Mouse (Mus musculus) cerebellum, postnatal 14 days (tissue): ENCODE measurements around the gene Fgg.

Source experiments
- DNase-seq, 2 experiments: peaks; one replicate each; pipeline ENCODE4 v3.0.0; 2021; ENCODE audit warnings: mixed read lengths in 2 of 2

Fgg gene

DNA sequence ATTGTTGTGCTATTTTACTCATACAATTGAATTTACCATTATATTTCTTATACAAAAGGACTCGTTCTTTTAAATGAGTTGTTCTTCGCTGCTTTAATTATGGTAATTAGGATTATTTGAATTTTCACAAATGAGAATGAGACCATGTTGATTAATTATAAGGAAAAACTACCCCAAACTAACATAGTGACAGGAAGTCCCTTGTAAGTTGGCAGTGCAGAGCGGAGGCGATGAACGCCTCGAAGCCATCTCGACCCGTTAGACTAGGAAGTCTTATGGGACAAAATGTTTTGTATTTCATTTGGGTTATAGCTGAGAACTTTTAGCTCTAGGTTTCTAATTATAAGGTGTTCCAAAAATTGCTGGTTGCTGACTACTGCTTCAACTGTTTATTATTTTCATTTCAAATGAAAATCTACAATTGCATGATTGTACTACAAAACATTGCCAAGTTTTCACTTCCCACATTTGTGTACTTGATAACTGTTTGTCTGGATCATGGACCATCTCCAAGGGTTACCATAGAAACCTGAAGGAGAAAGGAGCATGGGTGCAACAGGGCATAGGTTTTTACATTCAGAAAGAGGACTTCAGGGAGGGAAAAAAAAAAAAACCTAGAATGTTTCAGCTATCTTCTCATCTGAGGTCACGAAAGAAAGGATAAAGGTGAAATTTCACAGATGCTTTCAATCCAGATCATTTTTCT, 20.2 kb downstream of the Fgg start:
- no peak for DNase-seq

DNA sequence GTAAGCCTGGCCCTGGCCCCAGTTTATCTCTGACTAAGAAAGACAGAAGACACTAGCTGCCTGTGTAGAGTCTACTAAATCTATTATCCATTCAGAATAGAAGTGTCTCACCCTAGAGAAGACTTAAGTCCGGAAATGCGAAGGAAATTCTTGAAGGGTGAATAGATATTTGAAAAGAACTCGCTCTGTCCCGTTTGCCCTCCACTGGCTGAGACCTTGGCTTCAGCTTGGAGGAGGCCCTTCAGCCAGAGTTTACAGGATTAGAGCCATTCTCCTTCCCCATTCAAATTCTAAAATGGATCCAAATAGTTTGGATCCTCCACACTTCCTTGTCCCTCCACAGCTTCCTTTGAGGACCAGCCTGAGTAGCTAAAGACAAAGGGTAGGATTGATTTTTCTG, 22.8 kb downstream of the Fgg start:
- no peak for DNase-seq

DNA sequence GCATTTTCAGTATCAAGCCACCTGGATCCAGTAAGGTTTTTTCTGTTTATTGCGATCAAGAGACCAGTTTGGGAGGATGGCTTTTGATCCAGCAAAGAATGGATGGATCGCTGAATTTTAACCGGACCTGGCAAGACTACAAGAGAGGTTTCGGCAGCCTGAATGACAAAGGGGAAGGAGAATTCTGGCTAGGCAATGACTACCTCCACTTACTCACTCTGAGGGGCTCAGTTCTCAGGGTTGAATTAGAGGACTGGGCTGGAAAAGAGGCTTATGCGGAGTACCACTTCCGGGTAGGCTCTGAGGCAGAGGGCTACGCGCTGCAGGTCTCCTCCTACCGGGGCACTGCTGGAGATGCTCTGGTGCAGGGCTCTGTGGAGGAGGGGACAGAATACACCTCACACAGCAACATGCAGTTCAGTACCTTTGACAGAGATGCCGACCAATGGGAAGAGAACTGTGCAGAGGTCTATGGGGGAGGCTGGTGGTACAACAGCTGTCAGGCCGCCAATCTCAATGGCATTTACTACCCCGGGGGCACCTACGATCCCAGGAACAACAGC, 25.3 kb downstream of the Fgg start:
- DNase-seq, result peak; percentile 4 to 7

DNA sequence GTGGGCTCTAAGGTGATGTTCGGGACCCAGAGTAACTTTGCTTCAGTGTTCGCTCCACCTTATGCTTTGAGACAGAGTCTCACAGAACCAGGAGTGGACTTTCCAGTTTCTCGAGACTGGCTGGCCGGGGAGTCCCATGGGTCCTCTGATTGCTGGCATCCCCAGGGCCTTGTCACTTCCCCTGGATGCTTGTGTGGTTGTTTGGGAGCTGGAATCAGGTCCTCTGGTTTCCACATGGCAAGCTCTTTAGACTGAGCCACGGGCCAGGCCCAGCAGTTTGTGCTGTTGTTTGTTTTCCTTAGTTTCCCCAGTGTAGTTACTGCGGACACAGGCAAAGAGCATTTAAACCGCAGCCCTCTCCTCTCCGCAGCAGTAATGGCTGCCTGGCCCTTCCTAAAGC, 26.3 kb downstream of the Fgg start:
- no peak for DNase-seq

DNA sequence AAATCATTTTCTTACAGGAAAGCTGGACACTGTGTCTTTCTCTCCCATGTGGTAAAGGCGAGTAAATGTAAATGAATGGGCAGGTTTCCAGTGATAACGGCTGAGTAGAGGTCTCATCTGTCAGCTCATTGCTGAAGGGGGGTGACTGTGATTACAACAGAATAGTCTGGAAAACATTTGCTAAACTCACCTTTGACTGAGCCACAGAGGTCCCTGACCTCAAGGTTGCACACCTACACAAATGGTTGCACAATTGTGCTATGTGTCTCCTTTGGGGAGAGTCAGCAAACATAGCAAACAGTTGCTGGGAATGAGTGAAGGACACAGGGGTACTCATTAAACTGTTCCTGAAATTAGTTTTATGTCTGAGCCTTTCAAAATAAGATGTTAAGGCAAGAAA, 31.3 kb downstream of the Fgg start:
- DNase-seq, result no peak

DNA sequence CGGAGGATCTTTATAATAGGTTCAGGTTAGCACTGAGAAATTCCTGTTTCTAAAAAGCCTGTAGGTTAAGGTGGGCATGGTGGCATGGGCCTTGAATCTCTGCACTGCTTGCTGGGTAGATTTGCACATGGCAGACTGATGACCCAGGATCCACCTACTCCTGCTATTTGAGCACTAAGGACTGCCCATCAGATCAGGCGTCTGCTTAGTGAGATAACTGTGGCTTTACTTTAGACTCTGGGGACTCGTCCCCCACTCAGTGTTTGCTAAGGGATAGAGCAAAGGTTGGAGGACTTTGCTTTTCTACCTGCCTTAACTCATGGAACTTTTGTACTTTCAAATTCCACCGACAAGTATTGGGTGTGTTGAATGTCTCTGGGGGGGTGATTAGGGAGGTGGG, 32.1 kb downstream of the Fgg start:
- DNase-seq, result no peak

DNA sequence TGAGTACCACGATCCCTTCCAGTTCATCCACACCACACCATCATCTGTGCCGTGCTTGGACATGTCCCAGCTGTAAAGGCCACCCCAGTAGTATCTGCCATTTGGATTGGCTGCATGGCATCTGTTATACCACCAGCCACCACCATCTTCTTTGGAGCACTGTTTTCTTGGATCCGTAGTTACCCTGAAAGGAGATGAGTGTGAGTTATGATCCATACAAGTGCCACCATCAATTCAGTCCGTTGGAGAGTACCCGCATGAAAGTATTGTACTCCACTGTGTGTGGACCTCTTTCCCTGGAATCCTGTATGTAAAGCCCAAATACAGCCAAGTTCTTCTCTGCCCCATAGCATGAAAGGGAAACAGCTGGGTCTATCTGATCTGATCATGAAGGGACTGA, 34.9 kb downstream of the Fgg start:
- no peak for DNase-seq

DNA sequence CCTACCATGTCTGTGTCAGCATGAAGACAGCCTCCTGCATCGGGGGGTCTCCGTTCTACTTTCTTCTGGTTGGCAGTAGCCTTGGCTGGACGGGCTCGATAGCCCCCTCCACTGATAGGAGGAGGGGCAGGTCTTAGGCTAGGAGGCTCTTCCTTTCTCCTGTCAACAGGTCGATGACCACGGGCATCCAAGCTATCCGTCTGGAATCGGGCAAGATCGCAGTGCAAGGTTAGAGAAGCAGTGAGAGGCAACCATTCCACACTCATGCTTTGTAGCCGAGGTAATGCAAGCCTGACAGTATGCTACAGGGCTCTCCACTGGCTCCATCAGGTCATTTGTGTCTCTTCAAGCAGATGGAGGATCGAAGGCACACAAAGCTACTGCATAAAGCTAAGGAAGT, 39.1 kb downstream of the Fgg start:
- no peak for DNase-seq

DNA sequence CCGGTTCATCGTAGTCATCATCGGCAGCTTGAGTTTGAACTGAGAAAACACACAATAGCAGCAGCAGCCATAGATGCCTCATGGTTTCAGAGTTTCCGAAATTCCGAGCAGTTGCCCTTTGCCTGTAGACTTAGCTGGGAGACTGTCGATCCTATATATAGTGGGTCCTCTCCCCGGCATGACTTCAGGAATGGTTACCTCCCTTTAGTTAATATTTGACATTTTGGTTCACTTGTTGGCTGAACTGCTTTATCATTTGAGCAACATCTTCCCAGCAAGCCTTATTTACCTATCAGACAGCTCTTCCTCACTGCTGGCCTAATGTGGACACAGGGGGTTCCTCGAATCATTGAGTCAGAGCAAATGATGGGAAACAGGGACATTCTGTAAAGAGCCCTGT, 42.2 kb downstream of the Fgg start, which contains the start of gene Fgb:
Gene Fgb (minus strand): TSS at position 184 of the 400 bp plus-strand sequence.
- no peak for DNase-seq

DNA sequence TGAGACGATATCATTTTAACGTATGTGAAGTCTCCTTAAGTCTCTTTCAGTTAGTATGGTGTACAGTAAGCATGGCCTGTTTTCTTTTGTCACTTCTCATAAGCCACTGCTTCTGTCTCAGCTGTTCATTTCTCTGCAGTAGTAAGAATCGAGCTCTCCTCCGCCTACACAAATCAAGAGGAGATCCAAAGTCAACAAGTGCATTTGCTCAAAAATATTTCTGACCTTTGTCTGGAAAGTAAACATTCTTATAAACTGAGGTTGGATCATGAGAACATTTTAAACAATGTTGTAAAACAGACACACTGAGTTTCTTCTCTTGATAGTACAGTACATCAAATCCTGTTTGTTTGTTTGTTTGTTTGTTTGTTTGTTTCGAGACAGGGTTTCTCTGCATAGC, 43.1 kb downstream of the Fgg start:
- DNase-seq, result no peak

DNA sequence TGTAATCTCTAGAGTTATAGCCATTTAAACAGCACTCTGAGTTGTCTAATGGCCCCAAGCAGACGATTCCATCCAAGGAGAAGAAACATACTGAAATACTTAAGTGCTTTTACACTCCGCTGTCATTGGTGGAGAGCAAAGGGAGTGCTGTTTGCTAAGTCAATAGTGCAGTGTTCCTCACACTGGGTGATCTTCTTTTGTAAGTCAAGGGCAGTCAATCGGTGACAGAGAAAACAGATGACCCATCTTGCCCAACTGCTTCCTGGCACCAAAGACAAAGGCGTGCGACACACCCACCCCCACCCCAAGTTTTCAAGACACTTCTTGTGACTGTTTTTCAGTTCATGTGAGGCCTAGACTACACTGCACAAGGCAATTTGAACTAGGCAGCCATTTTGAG, 44.6 kb downstream of the Fgg start:
- DNase-seq, result no peak

DNA sequence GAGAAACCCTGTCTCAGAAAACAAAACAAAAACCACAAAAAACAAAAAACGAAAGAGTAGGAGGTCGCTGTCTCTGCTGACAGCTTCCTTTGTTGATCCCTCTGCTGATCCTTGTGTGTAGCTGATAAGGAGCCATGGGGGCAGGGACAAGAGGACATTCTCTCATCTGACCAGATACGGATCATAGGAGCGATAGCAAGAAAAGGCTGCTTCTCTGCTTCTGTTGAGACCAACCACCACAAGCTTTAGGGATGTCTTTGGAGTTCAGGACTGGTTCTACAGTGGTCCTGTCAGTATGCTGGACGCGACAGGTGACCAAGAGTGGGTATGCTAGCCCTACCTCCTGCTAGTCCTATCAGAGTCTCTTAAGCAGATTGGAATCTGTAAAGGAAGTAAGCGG, 45.6 kb downstream of the Fgg start:
- DNase-seq, result peak in 1 of 2 experiments; percentile 7

DNA sequence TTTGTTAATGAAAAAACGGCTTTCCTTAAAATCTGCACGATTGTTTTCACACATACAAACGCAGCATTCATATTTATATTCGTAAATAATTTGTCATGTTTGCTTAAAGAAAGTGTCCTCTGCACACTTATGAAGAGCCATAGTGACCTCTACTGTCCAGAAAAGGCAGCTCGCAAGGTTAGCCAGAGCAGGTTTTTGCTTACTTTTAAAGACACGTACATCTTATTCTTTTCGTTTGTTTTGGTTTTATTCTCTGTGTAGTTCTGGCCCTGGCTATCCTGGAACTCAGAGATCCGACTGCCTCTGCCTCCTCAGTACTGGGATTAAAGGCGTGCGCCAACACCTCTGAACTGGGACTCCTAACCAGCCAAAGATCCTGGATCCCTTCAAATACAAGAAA, 46.2 kb downstream of the Fgg start:
- DNase-seq, result peak; percentile 56 to 58

DNA sequence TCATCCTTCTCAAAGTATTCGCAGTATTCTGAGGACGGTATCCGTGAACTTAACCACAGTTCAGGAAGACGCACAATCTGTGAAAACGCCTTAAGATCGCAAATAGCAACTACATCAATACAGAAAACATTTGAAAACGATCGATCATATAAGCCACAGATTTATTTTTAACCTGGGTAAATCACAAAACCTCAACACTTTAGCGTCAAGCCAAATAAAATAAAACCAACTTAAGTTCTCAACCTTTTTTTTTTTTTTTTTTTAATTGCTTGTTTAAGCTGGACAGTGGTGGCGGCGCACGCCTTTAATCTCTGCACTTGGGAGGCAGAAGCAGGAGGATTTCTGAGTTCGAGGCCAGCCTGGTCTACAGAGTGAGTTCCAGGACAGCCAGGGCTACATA, 47.2 kb downstream of the Fgg start:
- no peak for DNase-seq

DNA sequence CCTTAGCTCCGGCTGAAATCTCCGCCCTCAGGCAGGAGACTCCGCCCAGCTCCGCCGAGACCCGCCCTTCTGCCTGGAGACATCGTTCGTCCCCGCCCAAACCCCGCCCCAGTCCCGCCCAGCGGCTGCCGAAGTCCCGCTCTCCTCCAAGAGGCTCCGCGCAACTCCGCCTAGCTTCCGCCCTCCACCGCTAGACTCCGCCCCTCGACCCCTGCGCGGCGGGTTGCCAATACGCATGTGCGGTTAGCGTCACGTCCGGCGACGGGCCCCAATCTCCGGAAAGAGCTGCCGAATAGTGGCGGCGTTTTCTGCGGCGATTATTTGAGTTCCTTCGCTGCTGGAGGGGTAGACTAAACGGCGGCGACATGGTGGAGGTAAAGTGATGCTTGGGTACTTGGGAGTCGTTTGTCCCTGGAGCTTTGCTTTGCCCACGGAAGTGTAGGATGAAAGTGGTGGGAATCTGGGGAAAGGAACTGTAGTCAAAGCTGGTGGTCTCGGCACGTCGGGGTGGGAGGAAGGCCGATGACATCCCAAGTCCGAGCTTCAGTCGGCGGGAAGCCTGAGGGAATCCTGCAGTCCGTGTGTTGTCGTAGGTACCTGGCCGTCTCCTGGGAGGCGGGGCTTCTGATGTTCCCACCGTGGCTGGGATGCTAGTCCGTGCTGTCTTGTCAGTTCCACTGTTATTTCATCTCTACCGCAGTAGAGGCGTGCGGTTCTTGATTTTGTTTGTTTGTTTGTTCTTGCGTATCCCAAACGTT, 47.9 kb downstream of the Fgg start, which contains the start of gene Plrg1:
Gene Plrg1 (plus strand): TSS at position 242 of the 758 bp plus-strand sequence.
- peak; percentile 100 for DNase-seq

DNA sequence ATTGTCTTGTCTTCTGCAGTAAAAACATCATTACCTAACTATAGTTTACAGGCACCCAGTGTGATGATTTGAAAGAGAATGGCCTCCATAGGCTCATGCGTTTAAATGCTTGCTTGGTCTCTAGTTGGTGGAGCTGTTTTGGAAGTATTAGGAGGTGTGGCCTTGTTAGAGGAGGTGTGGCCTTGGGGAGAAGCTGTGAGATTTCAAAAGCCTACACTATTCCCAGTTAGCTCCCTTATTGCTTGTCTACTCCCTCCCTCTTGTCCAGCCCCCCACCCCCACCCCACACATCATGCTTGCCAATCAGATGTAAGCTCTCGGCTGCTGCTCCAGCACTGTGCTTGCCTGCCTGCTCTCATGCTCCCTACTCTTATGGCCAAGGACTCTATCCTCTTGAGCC, 49.5 kb downstream of the Fgg start:
- no peak for DNase-seq
